Mouse (Mus musculus) limb, embryonic 15.5 days (tissue): ENCODE measurements around the gene Ankrd44. TPM values are rescaled to one million over a fixed set of nuclear protein-coding genes. Genes with fewer than 3 reads are reported as not detected.

Experiments used
- ATAC-seq: fragments of 200-750 bp; cut with Nextera tagmentation; 2 replicates; pipeline ENCODE4 v1.8.0; 2017; ENCODE audit warnings: low read depth, moderate TSS enrichment; ENCODE audit not compliant: insufficient number of reproducible peaks, low FRiP score, low TSS enrichment
- H3K27ac ChIP-seq: fragments of 300-500 bp; sonication (generic); 2 replicates; pipeline ENCODE4 v1.5.1; 2015; ENCODE audit warnings: moderate library complexity, mild to moderate bottlenecking, inconsistent platforms
- H3K27me3 ChIP-seq: fragments of 300-500 bp; sonication (generic); 2 replicates; pipeline ENCODE4 v1.6.1; 2015; ENCODE audit warnings: inconsistent platforms
- H3K36me3 ChIP-seq: fragments of 300-500 bp; sonication (generic); 2 replicates; pipeline ENCODE4 v1.6.1; 2015; ENCODE audit warnings: inconsistent platforms
- H3K4me1 ChIP-seq: fragments of 300-500 bp; sonication (generic); 2 replicates; pipeline ENCODE4 v1.6.1; 2015; ENCODE audit warnings: inconsistent platforms
- H3K4me2 ChIP-seq: fragments of 300-500 bp; sonication (generic); 2 replicates; pipeline ENCODE4 v1.6.1; 2015; ENCODE audit warnings: mild to moderate bottlenecking, inconsistent platforms
- H3K4me3 ChIP-seq: fragments of 300-500 bp; sonication (generic); 2 replicates; pipeline ENCODE4 v1.5.1; 2015; ENCODE audit warnings: mild to moderate bottlenecking, inconsistent platforms
- H3K9ac ChIP-seq: fragments of 300-500 bp; sonication (generic); 2 replicates; pipeline ENCODE4 v1.6.1; 2015; ENCODE audit warnings: inconsistent platforms
- H3K9me3 ChIP-seq: fragments of 300-500 bp; sonication (generic); 2 replicates; pipeline ENCODE4 v1.6.1; 2016; ENCODE audit warnings: inconsistent platforms
- WGBS: fragments of 180-500 bp; shearing (Covaris S2); methylation state at CpG from one replicate; pipeline ENCODE4 v1.1.7; 2015; 5-methylcytosine and 5-hydroxymethylcytosine counted together
- polyA plus RNA-seq: library from polyadenylated mRNA; unstranded; fragments of >200 nt; fragmentation: Nextera tagmentation; extraction: Ambion mirVana; gene quantifications from 2 replicates; pipeline ENCODE4 v1.2.1, GENCODE M21; 2015

Gene Ankrd44
- polyA plus RNA-seq, 1 experiment from 2014 or later, result 19.1 TPM

GRCm38 (mm10) chr1:54934911-54935310, 8.7 kb upstream of the Ankrd44 start:
- H3K9me3 ChIP-seq, result no peaks in the 10 kb centered on the region
- H3K27ac ChIP-seq, result no peak overlapping the region
- WGBS, result 59% methylated on average over 2 of the region's 2 CpGs
- no peaks in the 10 kb centered on the region for H3K27me3 ChIP-seq
- no peak overlapping the region for H3K9ac ChIP-seq
- no peak for ATAC-seq
- peaks cover 2% of the 10 kb centered on the region; the same call in 1 of the 2 replicates for H3K4me1 ChIP-seq
- H3K4me3 ChIP-seq, result no peak overlapping the region
- H3K4me2 ChIP-seq, result no peak overlapping the region
- no peaks in the 10 kb centered on the region for H3K36me3 ChIP-seq

GRCm38 (mm10) chr1:54933646-54934045, 7.5 kb upstream of the Ankrd44 start:
- H3K4me2 ChIP-seq, result no peak overlapping the region
- peaks cover 2% of the 10 kb centered on the region; the same call in 1 of the 2 replicates for H3K4me1 ChIP-seq
- H3K4me3 ChIP-seq, result no peak overlapping the region
- H3K36me3 ChIP-seq, result no peaks in the 10 kb centered on the region
- no peaks in the 10 kb centered on the region for H3K27me3 ChIP-seq
- WGBS, result 83% methylated on average over 5 of the region's 5 CpGs
- no peak overlapping the region for H3K9ac ChIP-seq
- H3K9me3 ChIP-seq, result no peaks in the 10 kb centered on the region
- ATAC-seq, result no peak
- no peak overlapping the region for H3K27ac ChIP-seq

GRCm38 (mm10) chr1:54932456-54933115, 6.4 kb upstream of the Ankrd44 start:
- WGBS, result 91% methylated on average over 1 of the region's 1 CpGs
- no peaks in the 10 kb centered on the region for H3K9me3 ChIP-seq

GRCm38 (mm10) chr1:54931231-54931630, 5.0 kb upstream of the Ankrd44 start:
- no peak overlapping the region for H3K9ac ChIP-seq
- no peaks in the 10 kb centered on the region for H3K36me3 ChIP-seq
- no peak overlapping the region for H3K27ac ChIP-seq
- no peak overlapping the region for H3K4me3 ChIP-seq
- peaks cover 10% of the 10 kb centered on the region; the same call in 1 of the 2 replicates for H3K4me1 ChIP-seq
- WGBS, result 31% methylated on average over 5 of the region's 5 CpGs
- no peaks in the 10 kb centered on the region for H3K27me3 ChIP-seq
- H3K4me2 ChIP-seq, result no peak overlapping the region
- no peaks in the 10 kb centered on the region for H3K9me3 ChIP-seq
- no peak for ATAC-seq

More at GRCm38 (mm10) chr1:54932456-54933115, 6.4 kb upstream of the Ankrd44 start:
- no peak overlapping the region for H3K9ac ChIP-seq
- no peak overlapping the region for H3K4me2 ChIP-seq
- H3K4me3 ChIP-seq, result no peak overlapping the region
- H3K27me3 ChIP-seq, result no peaks in the 10 kb centered on the region
- no peaks in the 10 kb centered on the region for H3K36me3 ChIP-seq
- no peak overlapping the region for H3K27ac ChIP-seq
- peaks cover 2% of the 10 kb centered on the region; the same call in 1 of the 2 replicates for H3K4me1 ChIP-seq
- ATAC-seq, result no peak

- H3K4me2 ChIP-seq, result no peak overlapping the region
- no peaks in the 10 kb centered on the region for H3K36me3 ChIP-seq
- no peak overlapping the region; the same call in 1 of the 2 replicates for H3K27ac ChIP-seq
- H3K4me3 ChIP-seq, result no peak overlapping the region
- peaks cover 10% of the 10 kb centered on the region; the same call in 1 of the 2 replicates for H3K4me1 ChIP-seq
- no peaks in the 10 kb centered on the region for H3K9me3 ChIP-seq
- H3K9ac ChIP-seq, result no peak overlapping the region
- ATAC-seq, result no peak
- WGBS, result 29% methylated on average over 8 of the region's 8 CpGs
- H3K27me3 ChIP-seq, result no peaks in the 10 kb centered on the region
Measured at GRCm38 (mm10) chr1:54930670-54931200, 4.5 kb upstream of the Ankrd44 start.

- peak overlapping the region; percentile 81 for H3K9ac ChIP-seq
- H3K4me1 ChIP-seq, result peaks cover 27% of the 10 kb centered on the region
- H3K9me3 ChIP-seq, result no peaks in the 10 kb centered on the region
- H3K4me3 ChIP-seq, result peak overlapping the region; percentile 90
- no peaks in the 10 kb centered on the region for H3K27me3 ChIP-seq
- H3K27ac ChIP-seq, result peak overlapping the region; percentile 92
- H3K36me3 ChIP-seq, result no peaks in the 10 kb centered on the region
- peak overlapping the region; percentile 90 for H3K4me2 ChIP-seq
- ATAC-seq, result no peak
- WGBS, result under 1% methylated on average over 27 of the region's 30 CpGs
Measured at GRCm38 (mm10) chr1:54925451-54925934, 694 bp downstream of the Ankrd44 start.

- H3K9ac ChIP-seq, result no peak overlapping the region
- no peak for ATAC-seq
- H3K27ac ChIP-seq, result no peak overlapping the region
- H3K9me3 ChIP-seq, result no peaks in the 10 kb centered on the region
- H3K36me3 ChIP-seq, result no peaks in the 10 kb centered on the region
- H3K4me1 ChIP-seq, result peaks cover 26% of the 10 kb centered on the region
- peak overlapping the region; percentile 90 for H3K4me3 ChIP-seq
- H3K4me2 ChIP-seq, result peak overlapping the region; percentile 90
- WGBS, result 21% methylated on average over 7 of the region's 7 CpGs
- no peaks in the 10 kb centered on the region for H3K27me3 ChIP-seq
Measured at GRCm38 (mm10) chr1:54924760-54925159, 1.4 kb downstream of the Ankrd44 start.

- no peaks in the 10 kb centered on the region for H3K9me3 ChIP-seq
- H3K9ac ChIP-seq, result no peak overlapping the region
- H3K4me3 ChIP-seq, result peak overlapping the region; percentile 90
- no peak for ATAC-seq
- no peaks in the 10 kb centered on the region for H3K36me3 ChIP-seq
- H3K4me1 ChIP-seq, result peaks cover 26% of the 10 kb centered on the region
- no peaks in the 10 kb centered on the region for H3K27me3 ChIP-seq
- WGBS, result 74% methylated on average over 4 of the region's 4 CpGs
- H3K27ac ChIP-seq, result no peak overlapping the region
- peak overlapping the region; percentile 90 for H3K4me2 ChIP-seq
Measured at GRCm38 (mm10) chr1:54924309-54924685, 1.9 kb downstream of the Ankrd44 start.

GRCm38 (mm10) chr1:54923366-54924308, 2.5 kb downstream of the Ankrd44 start:
- WGBS, result 85% methylated on average over 6 of the region's 6 CpGs
- Histone ChIP-seq H3K27me3 (no peaks in the 10 kb centered on the region), H3K9me3 (no peaks in the 10 kb centered on the region), H3K9ac (no peak overlapping the region), H3K36me3 (no peaks in the 10 kb centered on the region), H3K4me1 (peaks cover 26% of the 10 kb centered on the region), H3K4me3 (no peak overlapping the region), H3K27ac (no peak overlapping the region), H3K4me2 (no peak overlapping the region)
- ATAC-seq, result no peak

- peaks cover 26% of the 10 kb centered on the region for H3K4me1 ChIP-seq
- no peaks in the 10 kb centered on the region for H3K36me3 ChIP-seq
- no peak overlapping the region for H3K9ac ChIP-seq
- no peaks in the 10 kb centered on the region for H3K27me3 ChIP-seq
- H3K4me3 ChIP-seq, result no peak overlapping the region
- H3K4me2 ChIP-seq, result no peak overlapping the region
- no peak overlapping the region for H3K27ac ChIP-seq
- H3K9me3 ChIP-seq, result no peaks in the 10 kb centered on the region
- WGBS, result 81% methylated on average over 8 of the region's 8 CpGs
- no peak for ATAC-seq
Measured at GRCm38 (mm10) chr1:54922707-54923106, 3.5 kb downstream of the Ankrd44 start.

GRCm38 (mm10) chr1:54922025-54922574, 4.1 kb downstream of the Ankrd44 start:
- H3K4me3 ChIP-seq, result no peak overlapping the region
- H3K36me3 ChIP-seq, result no peaks in the 10 kb centered on the region
- no peaks in the 10 kb centered on the region for H3K9me3 ChIP-seq
- H3K9ac ChIP-seq, result no peak overlapping the region
- H3K4me1 ChIP-seq, result peaks cover 26% of the 10 kb centered on the region
- H3K27ac ChIP-seq, result no peak overlapping the region
- ATAC-seq, result no peak
- H3K4me2 ChIP-seq, result no peak overlapping the region
- WGBS, result 66% methylated on average over 12 of the region's 12 CpGs
- H3K27me3 ChIP-seq, result no peaks in the 10 kb centered on the region
